Mouse (Mus musculus): ENCODE data around the gene Brpf1.

GRCm38 (mm10) chr6:113296639-113297038 is 10.3 kb upstream of the Brpf1 start:
- TF ChIP-seq GATA1 (IDR thresholded peaks at IDR 0.05; ENCODE audit: low read length): no peak
- no peak for TF ChIP-seq TAL1 (IDR thresholded peaks at IDR 0.05; ENCODE audit: low read length)

Measured in erythroblast, embryonic 14.5 days (primary cell).